Mouse (Mus musculus): ENCODE data around the gene Drd1. TPM values are rescaled to one million over a fixed set of nuclear protein-coding genes. Genes with fewer than 3 reads are reported as not detected.

Gene Drd1
- polyA plus RNA-seq (2015; fragmentation: Nextera tagmentation; extraction: Ambion mirVana), result not detected in 2 replicates

GRCm38 (mm10) chr13:54055448-54055861 lies at the start of gene Drd1:
Gene Drd1, minus strand, starts transcription at chr13:54055705.
- no peak for ATAC-seq (ENCODE audit: insufficient read depth)
- Histone ChIP-seq H3K27ac (replicated peaks) (no peak within 1 kb of the TSS), H3K4me3 (replicated peaks) (peak within 1 kb of the TSS; percentile 33), H3K4me2 (peak within 1 kb of the TSS; percentile 64), H3K27me3 (peaks cover 43% of the 10 kb centered on the region), H3K4me1 (replicated peaks) (0 out of 2 replicates have a peak, but pooled peaks cover 3% of the 10 kb centered on the region), H3K36me3 (replicated peaks) (no peaks in the 10 kb centered on the region), H3K9me3 (replicated peaks) (no peaks in the 10 kb centered on the region), H3K9ac (no peak within 1 kb of the TSS)
- 1% methylated on average over 31 of the region's 31 CpGs for WGBS (ENCODE audit: insufficient replicate concordance)

- Histone ChIP-seq H3K4me2 (no peak overlapping the region), H3K36me3 (replicated peaks) (peaks cover 68% of the 10 kb centered on the region), H3K27ac (replicated peaks) (no peak overlapping the region), H3K27me3 (no peaks in the 10 kb centered on the region), H3K4me1 (replicated peaks) (no peaks in the 10 kb centered on the region), H3K9ac (no peak overlapping the region), H3K4me3 (replicated peaks) (no peak overlapping the region), H3K9me3 (replicated peaks) (no peaks in the 10 kb centered on the region)
- no peak for ATAC-seq (ENCODE audit: insufficient read depth)
- 75% methylated on average over 10 of the region's 10 CpGs for WGBS (ENCODE audit: insufficient replicate concordance)
Observed at GRCm38 (mm10) chr13:54103866-54104265, 48.4 kb upstream of the Drd1 start.

GRCm38 (mm10) chr13:54103271-54103670 lies 47.8 kb upstream of the Drd1 start:
- Histone ChIP-seq H3K4me3 (replicated peaks) (no peak overlapping the region), H3K36me3 (replicated peaks) (peaks cover 68% of the 10 kb centered on the region)
- 65% methylated on average over 3 of the region's 3 CpGs for WGBS (ENCODE audit: insufficient replicate concordance)

GRCm38 (mm10) chr13:54102061-54102460 lies 46.6 kb upstream of the Drd1 start:
- Histone ChIP-seq H3K4me1 (replicated peaks) (no peaks in the 10 kb centered on the region), H3K27me3 (no peaks in the 10 kb centered on the region), H3K4me2 (no peak overlapping the region), H3K9me3 (replicated peaks) (no peaks in the 10 kb centered on the region), H3K4me3 (replicated peaks) (no peak overlapping the region), H3K9ac (no peak overlapping the region), H3K36me3 (replicated peaks) (peaks cover 69% of the 10 kb centered on the region), H3K27ac (replicated peaks) (no peak overlapping the region)
- ATAC-seq (ENCODE audit: insufficient read depth), result no peak
- 76% methylated on average over 3 of the region's 3 CpGs for WGBS (ENCODE audit: insufficient replicate concordance)

More at GRCm38 (mm10) chr13:54103271-54103670, 47.8 kb upstream of the Drd1 start:
- no peaks in the 10 kb centered on the region for H3K9me3 ChIP-seq (replicated peaks)
- no peaks in the 10 kb centered on the region for H3K27me3 ChIP-seq
- no peak overlapping the region for H3K9ac ChIP-seq
- no peak overlapping the region for H3K27ac ChIP-seq (replicated peaks)
- no peak for ATAC-seq (ENCODE audit: insufficient read depth)
- H3K4me2 ChIP-seq, result no peak overlapping the region
- no peaks in the 10 kb centered on the region for H3K4me1 ChIP-seq (replicated peaks)

GRCm38 (mm10) chr13:54101031-54101820 lies 45.7 kb upstream of the Drd1 start:
- 66% methylated on average over 15 of the region's 15 CpGs for WGBS (ENCODE audit: insufficient replicate concordance)

GRCm38 (mm10) chr13:54097797-54098196 lies 42.3 kb upstream of the Drd1 start:
- WGBS (ENCODE audit: insufficient replicate concordance), result 80% methylated on average over 6 of the region's 6 CpGs
- H3K36me3 ChIP-seq (replicated peaks), result peaks cover 81% of the 10 kb centered on the region
- no peak overlapping the region for H3K9ac ChIP-seq

More at GRCm38 (mm10) chr13:54101031-54101820, 45.7 kb upstream of the Drd1 start:
- Histone ChIP-seq H3K27me3 (no peaks in the 10 kb centered on the region), H3K9ac (no peak overlapping the region), H3K36me3 (replicated peaks) (peaks cover 67% of the 10 kb centered on the region), H3K27ac (replicated peaks) (no peak overlapping the region), H3K4me2 (no peak overlapping the region), H3K4me3 (replicated peaks) (no peak overlapping the region), H3K9me3 (replicated peaks) (no peaks in the 10 kb centered on the region), H3K4me1 (replicated peaks) (no peaks in the 10 kb centered on the region)
- ATAC-seq (ENCODE audit: insufficient read depth), result no peak

GRCm38 (mm10) chr13:54097227-54097626 lies 41.7 kb upstream of the Drd1 start:
- Histone ChIP-seq H3K4me2 (no peak overlapping the region), H3K27me3 (no peaks in the 10 kb centered on the region), H3K4me1 (replicated peaks) (no peaks in the 10 kb centered on the region), H3K9ac (no peak overlapping the region), H3K27ac (replicated peaks) (no peak overlapping the region), H3K36me3 (replicated peaks) (peaks cover 83% of the 10 kb centered on the region), H3K9me3 (replicated peaks) (no peaks in the 10 kb centered on the region), H3K4me3 (replicated peaks) (no peak overlapping the region)
- ATAC-seq (ENCODE audit: insufficient read depth), result no peak
- WGBS (ENCODE audit: insufficient replicate concordance), result 77% methylated on average over 4 of the region's 4 CpGs

More at GRCm38 (mm10) chr13:54097797-54098196, 42.3 kb upstream of the Drd1 start:
- H3K4me3 ChIP-seq (replicated peaks), result no peak overlapping the region
- no peak overlapping the region for H3K27ac ChIP-seq (replicated peaks)
- H3K27me3 ChIP-seq, result no peaks in the 10 kb centered on the region
- no peak overlapping the region for H3K4me2 ChIP-seq
- no peaks in the 10 kb centered on the region for H3K4me1 ChIP-seq (replicated peaks)
- no peaks in the 10 kb centered on the region for H3K9me3 ChIP-seq (replicated peaks)
- no peak for ATAC-seq (ENCODE audit: insufficient read depth)

GRCm38 (mm10) chr13:54095721-54096120 lies 40.2 kb upstream of the Drd1 start:
- H3K27ac ChIP-seq (replicated peaks), result no peak overlapping the region
- H3K9ac ChIP-seq, result no peak overlapping the region
- no peak for ATAC-seq (ENCODE audit: insufficient read depth)
- no peaks in the 10 kb centered on the region for H3K9me3 ChIP-seq (replicated peaks)
- H3K4me1 ChIP-seq (replicated peaks), result no peaks in the 10 kb centered on the region
- H3K36me3 ChIP-seq (replicated peaks), result peaks cover 90% of the 10 kb centered on the region
- 75% methylated on average over 8 of the region's 8 CpGs for WGBS (ENCODE audit: insufficient replicate concordance)
- no peak overlapping the region for H3K4me2 ChIP-seq
- H3K27me3 ChIP-seq, result no peaks in the 10 kb centered on the region
- no peak overlapping the region for H3K4me3 ChIP-seq (replicated peaks)

GRCm38 (mm10) chr13:54094963-54095362 lies 39.5 kb upstream of the Drd1 start:
- H3K4me2 ChIP-seq, result no peak overlapping the region
- H3K36me3 ChIP-seq (replicated peaks), result peaks cover 89% of the 10 kb centered on the region
- H3K27ac ChIP-seq (replicated peaks), result no peak overlapping the region
- WGBS (ENCODE audit: insufficient replicate concordance), result 77% methylated on average over 6 of the region's 6 CpGs
- H3K4me1 ChIP-seq (replicated peaks), result no peaks in the 10 kb centered on the region
- no peaks in the 10 kb centered on the region for H3K9me3 ChIP-seq (replicated peaks)
- no peaks in the 10 kb centered on the region for H3K27me3 ChIP-seq
- no peak overlapping the region for H3K9ac ChIP-seq
- ATAC-seq (ENCODE audit: insufficient read depth), result no peak
- no peak overlapping the region for H3K4me3 ChIP-seq (replicated peaks)

GRCm38 (mm10) chr13:54094349-54094748 lies 38.8 kb upstream of the Drd1 start:
- WGBS (ENCODE audit: insufficient replicate concordance), result 77% methylated on average over 4 of the region's 4 CpGs
- Histone ChIP-seq H3K27me3 (no peaks in the 10 kb centered on the region), H3K4me1 (replicated peaks) (no peaks in the 10 kb centered on the region), H3K9ac (no peak overlapping the region), H3K4me2 (no peak overlapping the region), H3K27ac (replicated peaks) (no peak overlapping the region), H3K9me3 (replicated peaks) (no peaks in the 10 kb centered on the region), H3K4me3 (replicated peaks) (no peak overlapping the region), H3K36me3 (replicated peaks) (peaks cover 89% of the 10 kb centered on the region)
- ATAC-seq (ENCODE audit: insufficient read depth), result no peak

- Histone ChIP-seq H3K4me3 (replicated peaks) (no peak overlapping the region), H3K4me2 (no peak overlapping the region), H3K9ac (no peak overlapping the region), H3K36me3 (replicated peaks) (peaks cover 95% of the 10 kb centered on the region), H3K27ac (replicated peaks) (no peak overlapping the region), H3K27me3 (no peaks in the 10 kb centered on the region), H3K4me1 (replicated peaks) (no peaks in the 10 kb centered on the region), H3K9me3 (replicated peaks) (no peaks in the 10 kb centered on the region)
- 39% methylated on average over 6 of the region's 6 CpGs for WGBS (ENCODE audit: insufficient replicate concordance)
- ATAC-seq (ENCODE audit: insufficient read depth), result no peak
Observed at GRCm38 (mm10) chr13:54091719-54092118, 36.2 kb upstream of the Drd1 start.
